Mouse (Mus musculus) brain, adult 2 months (tissue): Measurements from ENCODE around the gene Gypa.
A peak's percentile ranks its signal among the peaks of the same experiment; 100 is the strongest.

Source experiments
- DNase-seq: peaks from one replicate; pipeline ENCODE4 v3.0.0; 2011; ENCODE audit warnings: low read depth, low spot score

The Gypa gene

GRCm38 (mm10) chr8:80493523-80494345, at the start of gene Gypa:
Gene Gypa, plus strand, starts transcription at chr8:80493781.
- DNase-seq, result no peak

- DNase-seq, result no peak
Observed at GRCm38 (mm10) chr8:80444534-80445072, 49.0 kb upstream of the Gypa start.

- DNase-seq, result no peak
Observed at GRCm38 (mm10) chr8:80447217-80447616, 46.4 kb upstream of the Gypa start.

GRCm38 (mm10) chr8:80451938-80452690, 41.5 kb upstream of the Gypa start:
- DNase-seq, result no peak

GRCm38 (mm10) chr8:80463450-80463917, 30.1 kb upstream of the Gypa start:
- no peak for DNase-seq

- DNase-seq, result peak; percentile 26
Observed at GRCm38 (mm10) chr8:80474971-80475370, 18.6 kb upstream of the Gypa start.

GRCm38 (mm10) chr8:80478156-80478555, 15.4 kb upstream of the Gypa start:
- DNase-seq, result no peak

GRCm38 (mm10) chr8:80479129-80479528, 14.5 kb upstream of the Gypa start:
- DNase-seq, result no peak

- DNase-seq, result no peak
Observed at GRCm38 (mm10) chr8:80482173-80482572, 11.4 kb upstream of the Gypa start.

- peak; percentile 51 for DNase-seq
Observed at GRCm38 (mm10) chr8:80482822-80483774, 10.5 kb upstream of the Gypa start.

- DNase-seq, result no peak
Observed at GRCm38 (mm10) chr8:80491562-80491961, 2.0 kb upstream of the Gypa start.

GRCm38 (mm10) chr8:80492987-80493441, 567 bp upstream of the Gypa start:
- DNase-seq, result peak; percentile 80

- DNase-seq, result no peak
Observed at GRCm38 (mm10) chr8:80494346-80494660, 722 bp downstream of the Gypa start.

GRCm38 (mm10) chr8:80494819-80495218, 1.2 kb downstream of the Gypa start:
- no peak for DNase-seq

- DNase-seq, result no peak
Observed at GRCm38 (mm10) chr8:80495527-80495926, 1.9 kb downstream of the Gypa start.

GRCm38 (mm10) chr8:80497323-80497722, 3.7 kb downstream of the Gypa start:
- DNase-seq, result no peak

GRCm38 (mm10) chr8:80500244-80500643, 6.7 kb downstream of the Gypa start:
- DNase-seq, result no peak

GRCm38 (mm10) chr8:80500773-80501172, 7.2 kb downstream of the Gypa start:
- DNase-seq, result no peak

- DNase-seq, result no peak
Observed at GRCm38 (mm10) chr8:80501283-80501682, 7.7 kb downstream of the Gypa start.

- DNase-seq, result no peak
Observed at GRCm38 (mm10) chr8:80526382-80527355, 33.1 kb downstream of the Gypa start.
